In genomic region chr1:170554235-170554938, GRCm38 (mm10) we compare ENCODE assay signal across 12 mouse cellular contexts. TPM values are rescaled to one million over a fixed set of nuclear protein-coding genes. Genes with fewer than 3 reads are reported as not detected.
DNase-seq lines count a peak whose midpoint lies in the region; ATAC-seq lines count a peak whose summit lies in the region.
"Had no signal": no experiment of that assay in that cellular context is flagged by ENCODE, and none has a peak within 500 bp of the region (broad histone marks: within the 10 kb centered on the region; RNA-seq: fewer than 3 reads in every experiment).

No protein-coding gene starts in this region.

- peaks cover 7% of the 10 kb centered on the region; the same call in 1 of the 2 replicates for H3K4me1 ChIP-seq in liver, embryonic 12.5 days
- no peaks in the 10 kb centered on the region; the same call in 1 of the 2 replicates for H3K4me1 ChIP-seq in brown adipose tissue, adult 24 weeks (ENCODE audit: control insufficient read depth, insufficient read depth, insufficient read length, low read length)

- no peak overlapping the region for H3K9ac ChIP-seq in liver, embryonic 12.5 days
- H3K9ac ChIP-seq: embryonic facial prominence, embryonic 13.5 days; limb, embryonic 12.5 days had no signal

- no peaks in the 10 kb centered on the region for H3K27me3 ChIP-seq in liver, embryonic 12.5 days (replicated peaks)
- H3K27me3 ChIP-seq: embryonic facial prominence, embryonic 13.5 days; limb, embryonic 12.5 days had no signal

- H3K36me3 ChIP-seq in liver, embryonic 12.5 days: no peaks in the 10 kb centered on the region
- H3K36me3 ChIP-seq in macrophage (ENCODE audit: inconsistent target): no peaks in the 10 kb centered on the region
- H3K36me3 ChIP-seq: embryonic facial prominence, embryonic 13.5 days; limb, embryonic 12.5 days had no signal

- WGBS in liver, embryonic 12.5 days (ENCODE audit: insufficient replicate concordance): 79% methylated on average over 4 of the region's 4 CpGs
- WGBS in macrophage (ENCODE audit: missing documents): 94% methylated on average over 4 of the region's 4 CpGs

- peak; percentile 53; the same call in 1 of the 2 replicates for ATAC-seq in liver, embryonic 12.5 days

- no peak overlapping the region for H3K27ac ChIP-seq in liver, embryonic 12.5 days
- 0 out of 2 replicates have a peak overlapping the region, but pooled peaks have one; percentile 21 for H3K27ac ChIP-seq in brown adipose tissue, adult 24 weeks (replicated peaks; ENCODE audit: low read depth, low read length)
- H3K27ac ChIP-seq in macrophage: peak overlapping the region; percentile 78
- H3K27ac ChIP-seq: embryonic facial prominence, embryonic 13.5 days; kidney, postnatal 0 days; limb, embryonic 12.5 days had no signal

- peak; percentile 90 for DNase-seq in heart, adult 11 months
- no peak for DNase-seq in heart, postnatal 10 days
- no peak for DNase-seq in liver
- no peak for DNase-seq in spleen, adult 18-20 months
- DNase-seq in thymus, postnatal 14 days: no peak
- DNase-seq: thymus, postnatal 36 days had no signal

- intact Hi-C loops in heart, postnatal 10 days (cut with DNase I): no loop called here

- no peak overlapping the region for H3K4me2 ChIP-seq in liver, embryonic 12.5 days
- H3K4me2 ChIP-seq: embryonic facial prominence, embryonic 13.5 days; limb, embryonic 12.5 days had no signal

- no peaks in the 10 kb centered on the region for H3K9me3 ChIP-seq in liver, embryonic 12.5 days (replicated peaks)
- H3K9me3 ChIP-seq: embryonic facial prominence, embryonic 13.5 days had no signal

- H3K4me3 ChIP-seq in liver, embryonic 12.5 days: no peak overlapping the region
- H3K4me3 ChIP-seq in brown adipose tissue, adult 24 weeks (ENCODE audit: insufficient read depth, low read depth, low read length): no peak overlapping the region
- no peak overlapping the region for H3K4me3 ChIP-seq in macrophage (ENCODE audit: inconsistent target)
- H3K4me3 ChIP-seq: embryonic facial prominence, embryonic 13.5 days; limb, embryonic 12.5 days had no signal

- no peaks in the 10 kb centered on the region for H3K79me2 ChIP-seq in macrophage (ENCODE audit: inconsistent target)

RNA-seq across cellular contexts. Expression of gene Nos1ap, which starts 35.3 kb away (rescaled TPM):
- total RNA-seq in heart, postnatal 10 days (2021): 10 to 100 TPM; 17.7 to 22.5 TPM
- polyA plus RNA-seq in liver, embryonic 12.5 days (2016; fragmentation: Nextera tagmentation; extraction: Ambion mirVana): 6.2 and 6.4 TPM in 2 replicates
- 2.0 and 2.3 TPM in 2 replicates for polyA plus RNA-seq in brown adipose tissue, adult 24 weeks (2012; ENCODE audit: insufficient read depth, insufficient read length, missing spikeins)
- 10 to 100 TPM in 10 of 26 experiments, 1 to 10 TPM in 16; 2.4 to 19.7 (median 8.1) TPM for total RNA-seq in macrophage (2018; cell fraction: chromatin; rRNA removed)
- 1 to 10 TPM in 20 of 26 experiments, under 1 TPM in 6; 0.56 to 4.4 (median 1.9) TPM for total RNA-seq in macrophage (2018; cell fraction: cytosol; rRNA removed)
- total RNA-seq in macrophage (2018; cell fraction: nucleus; rRNA removed): 10 to 100 TPM in 8 of 26 experiments, 1 to 10 TPM in 18; 1.8 to 21.7 (median 6.3) TPM
- polyA plus RNA-seq in macrophage (2018): 1.5 to 2.6 TPM (median 1.6 TPM) in 3 replicates
